Mouse (Mus musculus) embryonic facial prominence, embryonic 10.5 days (tissue): ENCODE data around the gene Myo1c. TPM values are rescaled to one million over a fixed set of nuclear protein-coding genes. Genes with fewer than 3 reads are reported as not detected.
"Not testable (repeated sequence)": the region's sequence is repeated elsewhere in the genome, so short reads cannot be mapped to it uniquely, and the experiment has no call there.

Source experiments
- DNase-seq: peaks from one replicate; pipeline ENCODE4 v3.0.0-alpha.2; 2017; ENCODE audit warnings: low spot score
- H3K27ac ChIP-seq: fragments of 300-500 bp; sonication (generic); replicated peaks from 2 replicates; pipeline ENCODE4 v1.5.1; 2016; ENCODE audit warnings: mild to moderate bottlenecking
- H3K27me3 ChIP-seq: fragments of 300-500 bp; sonication (generic); replicated peaks from 2 replicates; pipeline ENCODE4 v1.6.1; 2016; ENCODE audit warnings: low read depth, mild to moderate bottlenecking; ENCODE audit not compliant: poor library complexity, severe bottlenecking
- H3K36me3 ChIP-seq: fragments of 300-500 bp; sonication (generic); replicated peaks from 2 replicates; pipeline ENCODE4 v1.6.1; 2016; ENCODE audit warnings: mild to moderate bottlenecking, moderate library complexity
- H3K4me1 ChIP-seq: fragments of 300-500 bp; sonication (generic); 2 replicates; pipeline ENCODE4 v1.6.1; 2016
- H3K4me3 ChIP-seq: fragments of 300-500 bp; sonication (generic); 2 replicates; pipeline ENCODE4 v1.5.1; 2016; ENCODE audit warnings: mild to moderate bottlenecking, moderate library complexity
- H3K9me3 ChIP-seq: fragments of 300-500 bp; sonication (generic); 2 replicates; pipeline ENCODE4 v1.6.1; 2016; ENCODE audit warnings: mild to moderate bottlenecking
- WGBS: fragments of 180-500 bp; shearing (Covaris S2); methylation state at CpG from one replicate; pipeline ENCODE4 v1.1.7; 2016; 5-methylcytosine and 5-hydroxymethylcytosine counted together
- polyA plus RNA-seq: library from polyadenylated mRNA; unstranded; fragments of >200 nt; fragmentation: Nextera tagmentation; extraction: Ambion mirVana; gene quantifications from 2 replicates; pipeline ENCODE4 v1.2.1, GENCODE M21; 2016

The Myo1c gene
- polyA plus RNA-seq, 1 experiment from 2014 or later = 19.3 TPM

GRCm38 (mm10) chr11:75678747-75679438, 28.6 kb downstream of the Myo1c start, which contains the start of gene Crk:
Crk (plus strand) TSS chr11:75679259.
- Histone ChIP-seq H3K4me3 (peak within 1 kb of the TSS; percentile 100), H3K4me1 (peaks cover 17% of the 10 kb centered on the region), H3K9me3 (no peaks in the 10 kb centered on the region), H3K27me3 (no peaks in the 10 kb centered on the region), H3K27ac (peak within 1 kb of the TSS; percentile 96), H3K36me3 (peaks cover 22% of the 10 kb centered on the region)
- under 1% methylated on average over 55 of the region's 55 CpGs for WGBS
- DNase-seq = peak; percentile 99

- H3K27me3 ChIP-seq = no peaks in the 10 kb centered on the region
- H3K27ac ChIP-seq = peak overlapping the region; percentile 96
- H3K4me1 ChIP-seq = peaks cover 17% of the 10 kb centered on the region
- under 1% methylated on average over 43 of the region's 43 CpGs for whole genome bisulfite sequencing
- H3K4me3 ChIP-seq = peak overlapping the region; percentile 100
- no peaks in the 10 kb centered on the region for H3K9me3 ChIP-seq
- peaks cover 30% of the 10 kb centered on the region for H3K36me3 ChIP-seq
- peak; percentile 67 for DNase-seq
These were observed 29.3 kb downstream of the Myo1c start for GRCm38 (mm10) chr11:75679439-75680171.

GRCm38 (mm10) chr11:75684462-75684861, 34.2 kb downstream of the Myo1c start:
- WGBS = 95% methylated on average over 5 of the region's 5 CpGs
- no peak overlapping the region for H3K4me3 ChIP-seq
- peaks cover 14% of the 10 kb centered on the region for H3K4me1 ChIP-seq
- no peaks in the 10 kb centered on the region for H3K9me3 ChIP-seq
- no peak for DNase-seq
- H3K27ac ChIP-seq = no peak overlapping the region
- peaks cover 58% of the 10 kb centered on the region for H3K36me3 ChIP-seq
- H3K27me3 ChIP-seq = no peaks in the 10 kb centered on the region

- Histone ChIP-seq H3K36me3 (peaks cover 63% of the 10 kb centered on the region), H3K27ac (no peak overlapping the region), H3K4me1 (peaks cover 13% of the 10 kb centered on the region), H3K4me3 (no peak overlapping the region), H3K9me3 (no peaks in the 10 kb centered on the region), H3K27me3 (no peaks in the 10 kb centered on the region)
- no peak for DNase-seq
- WGBS = 75% methylated on average over 2 of the region's 2 CpGs
These were observed 34.7 kb downstream of the Myo1c start for GRCm38 (mm10) chr11:75684956-75685355.

GRCm38 (mm10) chr11:75687343-75687993, 37.2 kb downstream of the Myo1c start:
- H3K4me1 ChIP-seq = no peaks in the 10 kb centered on the region
- no peaks in the 10 kb centered on the region for H3K27me3 ChIP-seq
- no peak overlapping the region for H3K4me3 ChIP-seq
- 85% methylated on average over 2 of the region's 2 CpGs for WGBS
- H3K36me3 ChIP-seq = peaks cover 77% of the 10 kb centered on the region
- H3K9me3 ChIP-seq = no peaks in the 10 kb centered on the region
- no peak for DNase-seq
- no peak overlapping the region for H3K27ac ChIP-seq

- WGBS = 91% methylated on average over 2 of the region's 2 CpGs
- Histone ChIP-seq H3K36me3 (peaks cover 77% of the 10 kb centered on the region), H3K9me3 (no peaks in the 10 kb centered on the region), H3K4me3 (no peak overlapping the region), H3K4me1 (no peaks in the 10 kb centered on the region), H3K27me3 (no peaks in the 10 kb centered on the region), H3K27ac (no peak overlapping the region)
- DNase-seq = no peak
These were observed 37.8 kb downstream of the Myo1c start for GRCm38 (mm10) chr11:75688132-75688531.

- H3K36me3 ChIP-seq = peaks cover 77% of the 10 kb centered on the region
- no peaks in the 10 kb centered on the region for H3K27me3 ChIP-seq
- H3K27ac ChIP-seq = no peak overlapping the region
These were observed 39.7 kb downstream of the Myo1c start for GRCm38 (mm10) chr11:75689977-75690376.

GRCm38 (mm10) chr11:75691047-75691446, 40.7 kb downstream of the Myo1c start:
- H3K27ac ChIP-seq = no peak overlapping the region
- no peak for DNase-seq

More at GRCm38 (mm10) chr11:75689977-75690376, 39.7 kb downstream of the Myo1c start:
- Histone ChIP-seq H3K4me1 (no peaks in the 10 kb centered on the region), H3K4me3 (no peak overlapping the region), H3K9me3 (no peaks in the 10 kb centered on the region)
- DNase-seq = no peak
- WGBS = 91% methylated on average over 1 of the region's 1 CpGs

GRCm38 (mm10) chr11:75693570-75693969, 43.3 kb downstream of the Myo1c start:
- Histone ChIP-seq H3K27me3 (no peaks in the 10 kb centered on the region), H3K4me1 (no peaks in the 10 kb centered on the region), H3K27ac (no peak overlapping the region), H3K36me3 (peaks cover 97% of the 10 kb centered on the region), H3K4me3 (no peak overlapping the region), H3K9me3 (no peaks in the 10 kb centered on the region)
- 95% methylated on average over 5 of the region's 5 CpGs for WGBS
- DNase-seq = no peak

More at GRCm38 (mm10) chr11:75691047-75691446, 40.7 kb downstream of the Myo1c start:
- Histone ChIP-seq H3K36me3 (peaks cover 78% of the 10 kb centered on the region), H3K9me3 (no peaks in the 10 kb centered on the region), H3K4me3 (no peak overlapping the region), H3K27me3 (no peaks in the 10 kb centered on the region), H3K4me1 (no peaks in the 10 kb centered on the region)

- not testable (repeated sequence) for H3K27me3 ChIP-seq, H3K9me3 ChIP-seq, H3K4me1 ChIP-seq, H3K4me3 ChIP-seq, DNase-seq, H3K27ac ChIP-seq
- 92% methylated on average over 3 of the region's 3 CpGs for WGBS
- H3K36me3 ChIP-seq = peaks cover 95% of the 10 kb centered on the region
These were observed 47.2 kb downstream of the Myo1c start for GRCm38 (mm10) chr11:75697464-75697863.

- Histone ChIP-seq H3K4me3 (no peak overlapping the region), H3K27me3 (no peaks in the 10 kb centered on the region), H3K36me3 (peaks cover 94% of the 10 kb centered on the region), H3K9me3 (no peaks in the 10 kb centered on the region; the same call in 1 of the 2 replicates), H3K27ac (no peak overlapping the region), H3K4me1 (no peaks in the 10 kb centered on the region)
- WGBS = 96% methylated on average over 5 of the region's 5 CpGs
- no peak for DNase-seq
These were observed 50.3 kb downstream of the Myo1c start for GRCm38 (mm10) chr11:75700557-75700956.

GRCm38 (mm10) chr11:75702761-75703160, 52.5 kb downstream of the Myo1c start:
- WGBS = 93% methylated on average over 6 of the region's 6 CpGs
- no peaks in the 10 kb centered on the region for H3K27me3 ChIP-seq
- no peak overlapping the region for H3K27ac ChIP-seq
- DNase-seq = no peak
- H3K4me1 ChIP-seq = no peaks in the 10 kb centered on the region
- peaks cover 91% of the 10 kb centered on the region for H3K36me3 ChIP-seq
- H3K4me3 ChIP-seq = no peak overlapping the region
- H3K9me3 ChIP-seq = no peaks in the 10 kb centered on the region; the same call in 1 of the 2 replicates
